Mouse (Mus musculus): ENCODE measurements around the gene Armc2. TPM values are rescaled to one million over a fixed set of nuclear protein-coding genes. Genes with fewer than 3 reads are reported as not detected.

Armc2 gene
- polyA plus RNA-seq, 1 experiment from 2014 or later = 0.23 TPM

- 88% methylated on average over 3 of the region's 3 CpGs for WGBS (ENCODE audit: insufficient replicate concordance)
- Histone ChIP-seq H3K36me3 (no peaks in the 10 kb centered on the region), H3K9me3 (replicated peaks) (no peaks in the 10 kb centered on the region), H3K4me3 (replicated peaks) (no peak overlapping the region), H3K4me1 (replicated peaks) (0 out of 2 replicates have a peak, but pooled peaks cover 5% of the 10 kb centered on the region), H3K27me3 (no peaks in the 10 kb centered on the region), H3K9ac (no peak overlapping the region), H3K27ac (no peak overlapping the region), H3K4me2 (no peak overlapping the region)
- ATAC-seq (ENCODE audit: low read depth) (no peak), DNase-seq (no peak)
Measured at GRCm38 (mm10) chr10:42043307-42043706, 25.1 kb upstream of the Armc2 start.

GRCm38 (mm10) chr10:42042881-42043280 is 24.6 kb upstream of the Armc2 start:
- Histone ChIP-seq H3K9me3 (replicated peaks) (no peaks in the 10 kb centered on the region), H3K4me2 (no peak overlapping the region), H3K27me3 (no peaks in the 10 kb centered on the region), H3K9ac (no peak overlapping the region), H3K36me3 (no peaks in the 10 kb centered on the region), H3K27ac (no peak overlapping the region), H3K4me1 (replicated peaks) (0 out of 2 replicates have a peak, but pooled peaks cover 5% of the 10 kb centered on the region), H3K4me3 (replicated peaks) (no peak overlapping the region)
- WGBS (ENCODE audit: insufficient replicate concordance) = 76% methylated on average over 1 of the region's 1 CpGs
- no peak for ATAC-seq (ENCODE audit: low read depth)
- DNase-seq = no peak

GRCm38 (mm10) chr10:42042087-42042486 is 23.8 kb upstream of the Armc2 start:
- WGBS (ENCODE audit: insufficient replicate concordance) = 54% methylated on average over 7 of the region's 7 CpGs
- Histone ChIP-seq H3K36me3 (no peaks in the 10 kb centered on the region), H3K9ac (no peak overlapping the region), H3K9me3 (replicated peaks) (no peaks in the 10 kb centered on the region), H3K4me3 (replicated peaks) (no peak overlapping the region), H3K27ac (no peak overlapping the region), H3K27me3 (no peaks in the 10 kb centered on the region), H3K4me2 (no peak overlapping the region), H3K4me1 (replicated peaks) (0 out of 2 replicates have a peak, but pooled peaks cover 5% of the 10 kb centered on the region)
- DNase-seq (no peak), ATAC-seq (ENCODE audit: low read depth) (no peak)

GRCm38 (mm10) chr10:42038571-42038970 is 20.3 kb upstream of the Armc2 start:
- Histone ChIP-seq H3K27me3 (no peaks in the 10 kb centered on the region), H3K4me1 (replicated peaks) (0 out of 2 replicates have a peak, but pooled peaks cover 5% of the 10 kb centered on the region), H3K36me3 (no peaks in the 10 kb centered on the region), H3K9me3 (replicated peaks) (no peaks in the 10 kb centered on the region), H3K9ac (no peak overlapping the region), H3K4me3 (replicated peaks) (no peak overlapping the region), H3K4me2 (no peak overlapping the region), H3K27ac (no peak overlapping the region)
- ATAC-seq (ENCODE audit: low read depth) (no peak), DNase-seq (no peak)
- WGBS (ENCODE audit: insufficient replicate concordance) = 54% methylated on average over 10 of the region's 10 CpGs

GRCm38 (mm10) chr10:42037301-42037870 is 19.1 kb upstream of the Armc2 start:
- H3K4me1 ChIP-seq (replicated peaks) = 0 out of 2 replicates have a peak, but pooled peaks cover 3% of the 10 kb centered on the region
- H3K36me3 ChIP-seq = no peaks in the 10 kb centered on the region
- ATAC-seq (ENCODE audit: low read depth) (no peak), DNase-seq (no peak)
- H3K9me3 ChIP-seq (replicated peaks) = no peaks in the 10 kb centered on the region
- no peak overlapping the region for H3K27ac ChIP-seq
- 53% methylated on average over 7 of the region's 7 CpGs for WGBS (ENCODE audit: insufficient replicate concordance)
- H3K4me2 ChIP-seq = no peak overlapping the region
- H3K4me3 ChIP-seq (replicated peaks) = no peak overlapping the region
- no peaks in the 10 kb centered on the region for H3K27me3 ChIP-seq
- no peak overlapping the region for H3K9ac ChIP-seq

GRCm38 (mm10) chr10:42036846-42037245 is 18.6 kb upstream of the Armc2 start:
- ATAC-seq (ENCODE audit: low read depth) = no peak
- no peak overlapping the region for H3K27ac ChIP-seq
- no peak overlapping the region for H3K9ac ChIP-seq
- H3K9me3 ChIP-seq (replicated peaks) = no peaks in the 10 kb centered on the region
- DNase-seq = no peak
- peaks cover 2% of the 10 kb centered on the region; the same call in 1 of the 2 replicates for H3K4me1 ChIP-seq (replicated peaks)
- no peak overlapping the region for H3K4me2 ChIP-seq
- no peaks in the 10 kb centered on the region for H3K27me3 ChIP-seq
- H3K36me3 ChIP-seq = no peaks in the 10 kb centered on the region
- 46% methylated on average over 4 of the region's 4 CpGs for WGBS (ENCODE audit: insufficient replicate concordance)
- no peak overlapping the region for H3K4me3 ChIP-seq (replicated peaks)

GRCm38 (mm10) chr10:42033571-42033970 is 15.3 kb upstream of the Armc2 start:
- Histone ChIP-seq H3K36me3 (no peaks in the 10 kb centered on the region), H3K4me1 (replicated peaks) (peaks cover 19% of the 10 kb centered on the region), H3K9ac (no peak overlapping the region), H3K9me3 (replicated peaks) (no peaks in the 10 kb centered on the region), H3K27me3 (no peaks in the 10 kb centered on the region), H3K27ac (no peak overlapping the region), H3K4me2 (no peak overlapping the region), H3K4me3 (replicated peaks) (no peak overlapping the region)
- WGBS (ENCODE audit: insufficient replicate concordance) = 78% methylated on average over 3 of the region's 3 CpGs
- DNase-seq = no peak
- ATAC-seq (ENCODE audit: low read depth) = no peak

- H3K9ac ChIP-seq = peak overlapping the region; percentile 48
- no peaks in the 10 kb centered on the region for H3K9me3 ChIP-seq (replicated peaks)
- H3K4me1 ChIP-seq (replicated peaks) = peaks cover 25% of the 10 kb centered on the region
- peak; percentile 79 for ATAC-seq (ENCODE audit: low read depth)
- no peaks in the 10 kb centered on the region for H3K27me3 ChIP-seq
- 9% methylated on average over 16 of the region's 16 CpGs for WGBS (ENCODE audit: insufficient replicate concordance)
- H3K4me3 ChIP-seq (replicated peaks) = peak overlapping the region; percentile 8; the same call in 1 of the 2 replicates
- H3K4me2 ChIP-seq = peak overlapping the region; percentile 53
- 0 out of 2 replicates have a peak overlapping the region, but pooled peaks have one; percentile 1 for H3K27ac ChIP-seq
- H3K36me3 ChIP-seq = no peaks in the 10 kb centered on the region
- peak; percentile 83 for DNase-seq
Measured at GRCm38 (mm10) chr10:42031021-42031420, 12.8 kb upstream of the Armc2 start.

GRCm38 (mm10) chr10:42029502-42029901 is 11.3 kb upstream of the Armc2 start:
- no peaks in the 10 kb centered on the region for H3K36me3 ChIP-seq
- peaks cover 25% of the 10 kb centered on the region for H3K4me1 ChIP-seq (replicated peaks)
- no peaks in the 10 kb centered on the region for H3K27me3 ChIP-seq
- no peak overlapping the region for H3K27ac ChIP-seq
- H3K9me3 ChIP-seq (replicated peaks) = no peaks in the 10 kb centered on the region
- ATAC-seq (ENCODE audit: low read depth) = no peak
- no peak overlapping the region for H3K4me2 ChIP-seq
- WGBS (ENCODE audit: insufficient replicate concordance) = 21% methylated on average over 5 of the region's 5 CpGs
- peak; percentile 17 for DNase-seq
- no peak overlapping the region for H3K9ac ChIP-seq
- no peak overlapping the region for H3K4me3 ChIP-seq (replicated peaks)

GRCm38 (mm10) chr10:42027337-42027736 is 9.1 kb upstream of the Armc2 start:
- WGBS (ENCODE audit: insufficient replicate concordance) = 82% methylated on average over 11 of the region's 11 CpGs
- H3K27me3 ChIP-seq = no peaks in the 10 kb centered on the region
- no peak for ATAC-seq (ENCODE audit: low read depth)

GRCm38 (mm10) chr10:42024406-42024805 is 6.2 kb upstream of the Armc2 start:
- WGBS (ENCODE audit: insufficient replicate concordance) = 65% methylated on average over 6 of the region's 6 CpGs

More at GRCm38 (mm10) chr10:42027337-42027736, 9.1 kb upstream of the Armc2 start:
- Histone ChIP-seq H3K27ac (no peak overlapping the region), H3K36me3 (no peaks in the 10 kb centered on the region), H3K9ac (no peak overlapping the region), H3K4me2 (no peak overlapping the region), H3K4me3 (replicated peaks) (no peak overlapping the region), H3K9me3 (replicated peaks) (no peaks in the 10 kb centered on the region), H3K4me1 (replicated peaks) (peaks cover 25% of the 10 kb centered on the region)
- no peak for DNase-seq

GRCm38 (mm10) chr10:42021536-42021935 is 3.3 kb upstream of the Armc2 start:
- DNase-seq (no peak), ATAC-seq (ENCODE audit: low read depth) (no peak)
- Histone ChIP-seq H3K4me3 (replicated peaks) (no peak overlapping the region), H3K27me3 (peaks cover 14% of the 10 kb centered on the region), H3K4me1 (replicated peaks) (peaks cover 13% of the 10 kb centered on the region), H3K4me2 (no peak overlapping the region), H3K9ac (no peak overlapping the region), H3K36me3 (no peaks in the 10 kb centered on the region), H3K9me3 (replicated peaks) (no peaks in the 10 kb centered on the region), H3K27ac (no peak overlapping the region)
- 70% methylated on average over 9 of the region's 9 CpGs for WGBS (ENCODE audit: insufficient replicate concordance)

More at GRCm38 (mm10) chr10:42024406-42024805, 6.2 kb upstream of the Armc2 start:
- ATAC-seq (ENCODE audit: low read depth) (no peak), DNase-seq (no peak)
- H3K27ac ChIP-seq = no peak overlapping the region
- no peak overlapping the region for H3K4me2 ChIP-seq
- no peak overlapping the region for H3K9ac ChIP-seq
- H3K9me3 ChIP-seq (replicated peaks) = no peaks in the 10 kb centered on the region
- H3K27me3 ChIP-seq = no peaks in the 10 kb centered on the region
- H3K4me1 ChIP-seq (replicated peaks) = peaks cover 5% of the 10 kb centered on the region; the same call in 1 of the 2 replicates
- H3K4me3 ChIP-seq (replicated peaks) = no peak overlapping the region
- H3K36me3 ChIP-seq = no peaks in the 10 kb centered on the region

All from liver, embryonic 13.5 days (tissue).